Mouse (Mus musculus) liver, postnatal 0 days (tissue): ENCODE data around the gene Fam117a.

ENCODE experiments used
- CTCF ChIP-seq: sonication (generic); IDR thresholded peaks from 2 replicates; pipeline ENCODE4 v1.5.1; 2016; ENCODE audit warnings: antibody characterized with exemption, low read depth
- EP300 ChIP-seq: IDR thresholded peaks from 2 replicates; pipeline ENCODE4 v1.6.1; 2016; ENCODE audit warnings: antibody characterized with exemption, low read depth, mild to moderate bottlenecking

GRCm38 (mm10) chr11:95411453-95412013 lies 74.7 kb downstream of the Fam117a start:
- no peak for TF ChIP-seq CTCF
- no peak for TF ChIP-seq EP300
